Mouse (Mus musculus) ovary, postnatal 36 days (tissue): ENCODE measurements around the gene Lce1k.
"Not testable (repeated sequence)": the region's sequence is repeated elsewhere in the genome, so short reads cannot be mapped to it uniquely, and the experiment has no call there.

Experiments used
- DNase-seq: peaks from one replicate; pipeline ENCODE4 v3.0.0; 2022; ENCODE audit warnings: low spot score, mixed read lengths

Gene Lce1k

GRCm38 (mm10) chr3:92807791-92808190 lies at the start of gene Lce1k:
TSS of gene Lce1k (minus strand) at chr3:92807891.
- no peak for DNase-seq

GRCm38 (mm10) chr3:92851186-92851585 lies 43.5 kb upstream of the Lce1k start, which contains the start of gene Lce1l:
TSS of gene Lce1l (minus strand) at chr3:92851286.
- no peak for DNase-seq

GRCm38 (mm10) chr3:92827108-92827507 lies 19.4 kb upstream of the Lce1k start, which contains the start of gene Kprp:
TSS of gene Kprp (minus strand) at chr3:92827247.
- DNase-seq = no peak

- no peak for DNase-seq
Measured at GRCm38 (mm10) chr3:92825808-92826207, 18.1 kb upstream of the Lce1k start.

GRCm38 (mm10) chr3:92816036-92816435 lies 8.3 kb upstream of the Lce1k start:
- not testable (repeated sequence) for DNase-seq

- DNase-seq = no peak
Measured at GRCm38 (mm10) chr3:92815581-92815980, 7.9 kb upstream of the Lce1k start.

GRCm38 (mm10) chr3:92790414-92790813 lies 17.3 kb downstream of the Lce1k start, which contains the start of gene Lce1j:
TSS of gene Lce1j (minus strand) at chr3:92790514.
- no peak for DNase-seq

GRCm38 (mm10) chr3:92778799-92779198 lies 28.9 kb downstream of the Lce1k start, which contains the start of gene Lce1i:
TSS of gene Lce1i (minus strand) at chr3:92778899.
- no peak for DNase-seq

GRCm38 (mm10) chr3:92771573-92771972 lies 36.1 kb downstream of the Lce1k start:
- DNase-seq = no peak

GRCm38 (mm10) chr3:92764965-92765364 lies 42.7 kb downstream of the Lce1k start, which contains the start of gene Lce1h:
TSS of gene Lce1h (minus strand) at chr3:92765065.
- DNase-seq = no peak
